Mouse (Mus musculus): ENCODE results near the gene Meltf. TPM values are rescaled to one million over a fixed set of nuclear protein-coding genes. Genes with fewer than 3 reads are reported as not detected.
"Not testable (repeated sequence)": the region's sequence is repeated elsewhere in the genome, so short reads cannot be mapped to it uniquely, and the experiment has no call there.

The Meltf gene
- polyA plus RNA-seq, 1 experiment = 0.43 TPM

- H3K36me3 ChIP-seq (ENCODE audit: control insufficient read depth, insufficient read depth, low read length) = no peaks in the 10 kb centered on the region
- 91% methylated on average over 6 of the region's 6 CpGs for WGBS
Observed at GRCm38 (mm10) chr16:31945372-31945771, 66.8 kb downstream of the Meltf start.

GRCm38 (mm10) chr16:31945986-31946385 lies 67.4 kb downstream of the Meltf start:
- peaks cover 15% of the 10 kb centered on the region for H3K4me1 ChIP-seq (replicated peaks; ENCODE audit: control insufficient read depth, insufficient read depth, low read length)
- not testable (repeated sequence) for H3K4me3 ChIP-seq (ENCODE audit: control insufficient read depth, insufficient read depth, low read length); H3K27me3 ChIP-seq (ENCODE audit: control insufficient read depth, insufficient read depth, low read length); H3K27ac ChIP-seq (ENCODE audit: control insufficient read depth, insufficient read depth, low read length); H3K36me3 ChIP-seq (ENCODE audit: control insufficient read depth, insufficient read depth, low read length); DNase-seq
- 89% methylated on average over 6 of the region's 6 CpGs for WGBS

More at GRCm38 (mm10) chr16:31945372-31945771, 66.8 kb downstream of the Meltf start:
- H3K27ac ChIP-seq (ENCODE audit: control insufficient read depth, insufficient read depth, low read length) = no peak overlapping the region
- TF ChIP-seq POLR2A (IDR thresholded peaks at IDR 0.05; ENCODE audit: control insufficient read depth, extremely low read depth, insufficient read depth, low read length, poor library complexity) (no peak), CTCF (IDR thresholded peaks at IDR 0.05; ENCODE audit: borderline replicate concordance, control insufficient read depth, extremely low read depth, insufficient read depth, low read length, poor library complexity) (no peak)
- DNase-seq = no peak
- H3K4me1 ChIP-seq (replicated peaks; ENCODE audit: control insufficient read depth, insufficient read depth, low read length) = peaks cover 15% of the 10 kb centered on the region
- no peak overlapping the region for H3K4me3 ChIP-seq (ENCODE audit: control insufficient read depth, insufficient read depth, low read length)
- H3K27me3 ChIP-seq (ENCODE audit: control insufficient read depth, insufficient read depth, low read length) = no peaks in the 10 kb centered on the region

- peaks cover 15% of the 10 kb centered on the region for H3K4me1 ChIP-seq (replicated peaks; ENCODE audit: control insufficient read depth, insufficient read depth, low read length)
- H3K4me3 ChIP-seq (ENCODE audit: control insufficient read depth, insufficient read depth, low read length) = no peak overlapping the region
- 13% methylated on average over 8 of the region's 8 CpGs for WGBS
- TF ChIP-seq CTCF (IDR thresholded peaks at IDR 0.05; ENCODE audit: borderline replicate concordance, control insufficient read depth, extremely low read depth, insufficient read depth, low read length, poor library complexity) = no peak
- TF ChIP-seq POLR2A (IDR thresholded peaks at IDR 0.05; ENCODE audit: control insufficient read depth, extremely low read depth, insufficient read depth, low read length, poor library complexity) = no peak
- no peak overlapping the region for H3K27ac ChIP-seq (ENCODE audit: control insufficient read depth, insufficient read depth, low read length)
- no peak for DNase-seq
- no peaks in the 10 kb centered on the region for H3K27me3 ChIP-seq (ENCODE audit: control insufficient read depth, insufficient read depth, low read length)
- no peaks in the 10 kb centered on the region for H3K36me3 ChIP-seq (ENCODE audit: control insufficient read depth, insufficient read depth, low read length)
Observed at GRCm38 (mm10) chr16:31947333-31947732, 68.7 kb downstream of the Meltf start.

GRCm38 (mm10) chr16:31947901-31948316 lies 69.3 kb downstream of the Meltf start:
- DNase-seq = no peak
- WGBS = under 1% methylated on average over 38 of the region's 38 CpGs
- TF ChIP-seq CTCF (IDR thresholded peaks at IDR 0.05; ENCODE audit: borderline replicate concordance, control insufficient read depth, extremely low read depth, insufficient read depth, low read length, poor library complexity) = no peak
- Histone ChIP-seq H3K27me3 (ENCODE audit: control insufficient read depth, insufficient read depth, low read length) (no peaks in the 10 kb centered on the region), H3K4me3 (ENCODE audit: control insufficient read depth, insufficient read depth, low read length) (peak overlapping the region; percentile 84), H3K36me3 (ENCODE audit: control insufficient read depth, insufficient read depth, low read length) (no peaks in the 10 kb centered on the region), H3K27ac (ENCODE audit: control insufficient read depth, insufficient read depth, low read length) (no peak overlapping the region), H3K4me1 (replicated peaks; ENCODE audit: control insufficient read depth, insufficient read depth, low read length) (peaks cover 15% of the 10 kb centered on the region)

GRCm38 (mm10) chr16:31948345-31948774 lies 69.8 kb downstream of the Meltf start, which contains the start of the genes 0610012G03Rik and Ncbp2:
0610012G03Rik (minus strand) TSS chr16:31948494.
Ncbp2 (plus strand) TSS chr16:31948513.
- peak; percentile 43; the same call in 1 of the 2 replicates for TF ChIP-seq POLR2A (IDR thresholded peaks at IDR 0.05; ENCODE audit: control insufficient read depth, extremely low read depth, insufficient read depth, low read length, poor library complexity)
- peak; percentile 27; the same call in 1 of the 2 replicates for TF ChIP-seq CTCF (IDR thresholded peaks at IDR 0.05; ENCODE audit: borderline replicate concordance, control insufficient read depth, extremely low read depth, insufficient read depth, low read length, poor library complexity)
- Histone ChIP-seq H3K27me3 (ENCODE audit: control insufficient read depth, insufficient read depth, low read length) (no peaks in the 10 kb centered on the region), H3K27ac (ENCODE audit: control insufficient read depth, insufficient read depth, low read length) (no peak within 1 kb of the TSS), H3K4me1 (replicated peaks; ENCODE audit: control insufficient read depth, insufficient read depth, low read length) (peaks cover 15% of the 10 kb centered on the region), H3K36me3 (ENCODE audit: control insufficient read depth, insufficient read depth, low read length) (no peaks in the 10 kb centered on the region), H3K4me3 (ENCODE audit: control insufficient read depth, insufficient read depth, low read length) (peak within 1 kb of the TSS; percentile 84)
- peak; percentile 95 for DNase-seq
- 1% methylated on average over 55 of the region's 55 CpGs for WGBS

Other genes with a start within 250 kb of the Meltf start
- 18.9 and 20.3 TPM in 2 replicates for gene Dlg1, start 215.4 kb upstream of the Meltf start, polyA plus RNA-seq (2012; rRNA removed)
- 8.0 and 8.2 TPM in 2 replicates for gene Pigz, start 55.0 kb downstream of the Meltf start, polyA plus RNA-seq (2012; rRNA removed)
- 81.3 and 88.1 TPM in 2 replicates for gene 0610012G03Rik, start 69.7 kb downstream of the Meltf start, polyA plus RNA-seq (2012; rRNA removed)
- 9.7 and 11.3 TPM in 2 replicates for gene Ncbp2, start 69.7 kb downstream of the Meltf start, polyA plus RNA-seq (2012; rRNA removed)
- 7.6 and 7.9 TPM in 2 replicates for gene Senp5, start 124.5 kb downstream of the Meltf start, polyA plus RNA-seq (2012; rRNA removed)
- 35.3 and 40.8 TPM in 2 replicates for gene Pak2, start 200.5 kb downstream of the Meltf start, polyA plus RNA-seq (2012; rRNA removed)
- gene Pigx, start 220.9 kb downstream of the Meltf start, polyA plus RNA-seq (2012; rRNA removed) = 81.6 and 89.5 TPM in 2 replicates
- gene Cep19, start 221.0 kb downstream of the Meltf start, polyA plus RNA-seq (2012; rRNA removed) = 21.4 and 21.7 TPM in 2 replicates